Mouse (Mus musculus): ENCODE measurements around the gene Zfp160.

GRCm38 (mm10) chr17:21053267-21053666, 44.6 kb downstream of the Zfp160 start:
- TF ChIP-seq CTCF (IDR thresholded peaks at IDR 0.05; ENCODE audit: low read depth) (0 out of 2 replicates have a peak, but pooled peaks have one; percentile 13), EP300 (IDR thresholded peaks at IDR 0.05; ENCODE audit: low read depth) (no peak)
